Mouse (Mus musculus) heart, postnatal 0 days (tissue): ENCODE data around the gene Olfr342.

Experiments used
- CTCF ChIP-seq: IDR thresholded peaks from 2 replicates; pipeline ENCODE4 v1.5.1; 2016; ENCODE audit warnings: antibody characterized with exemption, control low read depth, low read depth
- EP300 ChIP-seq: IDR thresholded peaks from 2 replicates; pipeline ENCODE4 v1.6.1; 2016; ENCODE audit warnings: antibody characterized with exemption, low read depth

DNA sequence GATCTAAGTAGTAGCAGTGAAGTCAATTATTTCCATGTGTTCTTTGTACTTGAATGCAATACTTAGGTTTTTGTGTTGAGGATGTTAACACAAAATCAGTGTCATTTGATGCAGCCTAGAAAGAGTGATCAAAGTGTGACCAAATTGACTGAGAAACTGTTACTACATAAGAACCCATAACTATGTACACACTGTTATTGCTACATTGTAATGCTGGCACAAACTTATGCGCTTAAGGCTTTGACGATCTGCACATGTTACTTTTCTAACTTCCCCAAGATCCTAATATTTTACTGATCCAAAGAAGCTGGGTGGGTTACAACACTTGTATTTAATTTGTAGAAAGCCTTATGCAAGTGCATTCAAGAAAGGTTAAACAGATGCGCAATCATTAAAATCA is 43.0 kb downstream of the Olfr342 start:
- TF ChIP-seq CTCF: no peak
- no peak for TF ChIP-seq EP300
